Mouse (Mus musculus): ENCODE data around the gene Osbpl7. TPM values are rescaled to one million over a fixed set of nuclear protein-coding genes. Genes with fewer than 3 reads are reported as not detected.

Gene Osbpl7
- 1 to 10 TPM; 2.7 to 3.3 TPM for total RNA-seq (2021)
- long read RNA-seq, experiment 1: 0 reads
- long read RNA-seq, experiment 2, partial matches to known transcripts: 1 of 4 reads
- long read RNA-seq, experiment 2, other reads (novel, unspliced or antisense): 0 of 4 reads

GRCm38 (mm10) chr11:97050216-97050943 lies at the start of gene Osbpl7:
Gene Osbpl7, plus strand, starts transcription at chr11:97050628.
- intact Hi-C loops (cut with DNase I; ENCODE audit: low total_unique reads): no loop called here
- peak; percentile 75 for DNase-seq

GRCm38 (mm10) chr11:97003170-97003569 lies 47.3 kb upstream of the Osbpl7 start:
- no peak for DNase-seq
- intact Hi-C loops (cut with DNase I; ENCODE audit: low total_unique reads): no loop called here

DNA sequence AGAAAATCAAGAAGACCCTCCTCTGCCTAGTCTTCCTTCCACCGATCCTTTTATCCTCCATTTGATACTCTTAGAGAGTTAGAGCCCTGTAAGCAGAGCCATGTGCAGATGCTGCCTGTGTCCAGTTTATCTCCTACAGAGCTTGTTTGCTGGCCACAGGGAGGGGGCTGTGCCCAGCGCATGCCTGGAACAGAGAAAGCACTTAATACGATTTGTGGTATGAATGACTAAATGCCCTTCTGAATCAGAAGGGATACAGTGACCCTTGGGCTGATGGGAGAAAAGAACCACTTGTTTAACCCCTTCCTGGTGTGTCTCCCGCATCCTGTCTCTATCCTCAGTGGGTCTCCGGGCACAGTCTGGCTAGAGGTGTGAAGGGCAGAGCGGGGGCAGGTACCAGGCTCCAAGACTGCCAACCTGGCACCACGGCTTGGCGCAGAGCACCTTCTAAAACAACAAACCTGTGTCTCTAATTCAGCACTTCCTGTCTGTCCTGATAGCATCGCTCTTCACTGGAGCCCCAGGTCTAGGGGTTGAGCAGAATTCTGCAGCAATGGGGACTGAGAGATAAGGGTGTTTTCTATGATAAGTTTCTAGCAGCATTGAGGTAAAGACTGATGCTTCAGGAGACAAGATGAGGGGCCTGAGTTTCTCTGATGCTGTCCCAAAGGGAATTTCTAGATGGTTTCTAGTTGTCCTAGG lies 43.2 kb upstream of the Osbpl7 start:
- no peak for DNase-seq
- intact Hi-C loops (cut with DNase I; ENCODE audit: low total_unique reads): no loop called here

GRCm38 (mm10) chr11:97009198-97009790 lies 41.1 kb upstream of the Osbpl7 start:
- DNase-seq: no peak
- intact Hi-C loops (cut with DNase I; ENCODE audit: low total_unique reads): no loop called here

DNA sequence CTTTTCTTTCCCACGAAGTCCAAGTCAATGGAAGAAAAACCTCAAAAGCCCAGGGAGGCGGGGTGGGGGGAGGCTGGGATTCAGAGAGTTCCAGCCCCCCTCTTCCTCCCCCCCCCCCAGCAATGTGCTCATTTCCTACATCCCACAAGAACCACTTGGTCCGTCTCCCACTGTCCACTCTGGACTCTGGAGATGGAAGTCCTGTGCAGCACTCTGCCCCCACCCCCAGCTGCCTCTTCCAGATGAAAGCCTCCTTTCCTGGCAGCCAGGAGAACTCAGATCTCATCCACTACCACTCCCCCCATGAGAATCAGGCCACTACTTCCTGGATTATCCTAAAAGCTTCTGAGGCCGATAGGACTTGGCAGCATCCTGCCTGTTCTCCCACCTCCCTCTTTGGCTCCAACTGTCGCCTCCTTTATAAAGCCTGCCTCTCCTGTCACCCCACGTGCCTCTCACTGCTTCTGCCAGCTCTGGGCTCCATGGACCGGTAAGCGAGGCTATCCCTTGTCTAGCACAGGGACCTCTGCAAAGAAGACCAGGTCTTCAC lies 37.2 kb upstream of the Osbpl7 start, which contains the start of gene Sp6:
Sp6 (plus strand) TSS at position 274 of the 550 bp plus-strand sequence.
- no peak for DNase-seq
- intact Hi-C loops (cut with DNase I; ENCODE audit: low total_unique reads): no loop called here

- DNase-seq: no peak
- intact Hi-C loops (cut with DNase I; ENCODE audit: low total_unique reads): no loop called here
Observed at GRCm38 (mm10) chr11:97017696-97018582, 32.5 kb upstream of the Osbpl7 start.

GRCm38 (mm10) chr11:97018583-97019344 lies 31.7 kb upstream of the Osbpl7 start:
- intact Hi-C loops (cut with DNase I; ENCODE audit: low total_unique reads): no loop called here
- DNase-seq: no peak

DNA sequence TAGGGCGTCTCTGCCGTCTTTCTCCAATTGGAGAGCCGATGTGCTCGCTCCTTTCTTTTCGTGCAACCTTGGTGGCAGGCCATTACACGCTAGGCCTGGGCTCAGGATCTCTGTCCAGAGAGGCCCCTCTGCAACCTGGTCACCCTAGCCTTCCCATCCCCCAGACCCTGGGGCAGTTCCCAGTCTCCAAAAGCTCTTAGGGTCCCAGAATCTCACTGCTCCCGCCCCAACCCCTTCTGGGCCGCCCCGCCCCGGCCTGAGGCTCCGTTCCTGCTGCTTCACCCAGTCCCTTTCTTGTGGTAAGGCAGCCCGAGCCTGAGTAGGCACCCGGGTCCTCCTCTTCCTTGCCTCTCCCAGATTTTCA lies 31.1 kb upstream of the Osbpl7 start:
- DNase-seq: no peak
- intact Hi-C loops (cut with DNase I; ENCODE audit: low total_unique reads): no loop called here

GRCm38 (mm10) chr11:97021121-97021765 lies 29.2 kb upstream of the Osbpl7 start:
- no peak for DNase-seq
- intact Hi-C loops (cut with DNase I; ENCODE audit: low total_unique reads): no loop called here

DNA sequence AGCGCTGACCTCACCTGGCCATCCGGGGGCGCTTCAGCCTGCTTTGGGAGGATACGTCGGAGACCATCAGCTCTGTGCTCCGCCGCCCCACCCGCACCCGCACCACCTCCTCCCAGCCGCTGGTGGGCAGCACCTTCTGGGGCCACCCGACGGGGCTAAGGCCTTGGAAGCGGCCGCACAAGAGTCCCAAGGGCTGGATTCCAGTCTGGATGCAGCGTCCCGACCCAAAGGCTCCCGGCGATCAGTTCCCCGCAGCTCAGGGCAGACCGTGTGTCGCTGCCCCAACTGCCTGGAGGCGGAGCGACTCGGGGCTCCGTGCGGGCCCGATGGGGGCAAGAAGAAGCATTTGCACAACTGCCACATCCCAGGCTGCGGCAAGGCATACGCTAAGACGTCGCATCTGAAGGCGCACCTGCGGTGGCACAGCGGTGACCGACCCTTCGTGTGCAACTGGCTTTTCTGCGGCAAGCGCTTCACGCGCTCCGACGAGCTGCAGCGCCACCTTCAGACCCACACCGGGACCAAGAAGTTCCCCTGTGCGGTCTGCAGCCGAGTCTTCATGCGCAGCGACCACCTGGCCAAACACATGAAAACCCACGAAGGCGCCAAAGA lies 28.4 kb upstream of the Osbpl7 start:
- intact Hi-C loops (cut with DNase I; ENCODE audit: low total_unique reads): no loop called here
- peak; percentile 83 for DNase-seq

DNA sequence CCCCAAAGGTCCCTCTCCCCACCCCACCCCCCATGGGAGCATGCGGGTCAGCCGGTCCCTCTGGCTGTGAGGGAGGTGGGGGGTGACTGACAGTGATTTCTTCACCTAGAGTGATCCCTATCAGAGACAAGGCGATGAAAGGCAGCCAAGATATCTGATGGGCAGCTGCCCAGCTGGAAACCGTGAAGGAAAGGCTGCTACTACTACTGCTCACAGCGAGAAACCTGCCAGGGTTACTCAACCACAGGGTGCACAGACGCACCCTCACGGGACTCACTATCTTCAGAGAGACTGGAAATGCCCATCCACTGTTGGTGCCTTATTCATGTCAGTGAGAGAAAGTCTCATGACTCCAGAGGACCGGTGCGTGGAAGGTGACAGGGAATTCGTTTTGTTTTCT lies 25.5 kb upstream of the Osbpl7 start:
- intact Hi-C loops (cut with DNase I; ENCODE audit: low total_unique reads): loop anchor here (2.0 to 5.0 kb wide), 2 partner anchors 40 to 113 kb away; no protein-coding TSS in a partner anchor

GRCm38 (mm10) chr11:97025721-97026344 lies 24.6 kb upstream of the Osbpl7 start:
- peak; percentile 86 for DNase-seq
- intact Hi-C loops (cut with DNase I; ENCODE audit: low total_unique reads): loop anchor here (2.0 to 5.0 kb wide), 2 partner anchors 41 to 114 kb away; no protein-coding TSS in a partner anchor

More for the DNA sequence above, 25.5 kb upstream of the Osbpl7 start:
- DNase-seq: no peak

DNA sequence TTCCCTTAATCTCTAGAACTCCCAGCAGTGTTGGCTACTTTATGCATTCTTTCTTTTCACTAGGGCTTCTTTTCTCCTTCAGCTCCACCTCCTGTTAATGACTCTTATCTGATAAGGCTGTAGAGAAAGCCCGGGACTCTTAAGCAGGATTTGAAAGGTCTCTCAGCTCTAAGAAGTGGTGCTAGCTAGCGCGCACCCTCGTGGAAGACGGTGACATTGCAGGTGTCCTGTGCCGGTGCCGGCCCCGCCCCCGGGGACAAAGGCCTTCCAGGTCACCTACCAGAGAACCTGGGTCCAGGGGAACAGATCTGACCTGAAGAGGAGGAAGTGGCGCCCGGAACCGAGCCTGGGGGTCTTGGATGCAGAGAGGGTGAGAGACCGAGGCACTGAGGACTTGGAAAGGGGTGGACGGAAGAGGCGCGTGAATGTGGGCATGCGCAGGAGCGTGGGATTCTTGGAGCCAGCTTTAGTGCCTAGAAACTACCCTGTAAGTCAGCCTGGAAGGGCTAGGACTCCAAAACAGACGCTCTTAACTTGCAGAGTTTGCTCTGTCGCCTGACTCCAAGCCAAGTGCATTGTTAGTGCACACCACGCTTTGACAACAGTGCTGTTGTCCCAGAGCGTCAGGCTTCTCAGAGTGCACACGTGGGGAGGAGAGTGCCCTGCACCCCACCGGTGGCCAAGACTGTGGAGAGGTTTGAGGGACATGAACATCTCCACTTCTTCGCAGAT lies 20.6 kb upstream of the Osbpl7 start, which contains the start of gene Scrn2:
Scrn2 (plus strand) TSS at position 253 of the 732 bp plus-strand sequence.
- peak; percentile 78 for DNase-seq
- intact Hi-C loops (cut with DNase I; ENCODE audit: low total_unique reads): loop anchor here (5.0 kb wide), 1 partner anchor 118 kb away; no protein-coding TSS in a partner anchor

GRCm38 (mm10) chr11:97030426-97030825 lies 20.0 kb upstream of the Osbpl7 start:
- DNase-seq: no peak
- intact Hi-C loops (cut with DNase I; ENCODE audit: low total_unique reads): no loop called here

DNA sequence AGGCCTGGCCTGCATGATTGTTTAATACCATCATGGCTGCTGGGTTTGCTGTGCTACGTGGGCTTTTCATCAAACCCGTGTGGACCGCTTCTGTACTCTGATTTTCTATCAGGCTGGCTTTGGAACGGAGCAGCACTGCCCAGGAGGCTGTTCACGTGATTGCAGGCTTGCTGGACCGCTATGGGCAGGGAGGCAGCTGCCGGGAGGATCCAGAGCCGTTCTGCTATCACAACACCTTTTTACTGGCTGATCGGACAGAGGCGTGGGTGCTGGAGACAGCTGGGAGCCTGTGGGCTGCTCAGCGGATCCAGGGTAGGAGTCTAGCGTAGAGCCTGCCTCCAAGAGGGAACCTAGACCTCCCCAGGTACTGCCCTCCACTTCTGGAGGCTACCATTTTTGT lies 18.5 kb upstream of the Osbpl7 start:
- intact Hi-C loops (cut with DNase I; ENCODE audit: low total_unique reads): no loop called here
- DNase-seq: no peak

DNA sequence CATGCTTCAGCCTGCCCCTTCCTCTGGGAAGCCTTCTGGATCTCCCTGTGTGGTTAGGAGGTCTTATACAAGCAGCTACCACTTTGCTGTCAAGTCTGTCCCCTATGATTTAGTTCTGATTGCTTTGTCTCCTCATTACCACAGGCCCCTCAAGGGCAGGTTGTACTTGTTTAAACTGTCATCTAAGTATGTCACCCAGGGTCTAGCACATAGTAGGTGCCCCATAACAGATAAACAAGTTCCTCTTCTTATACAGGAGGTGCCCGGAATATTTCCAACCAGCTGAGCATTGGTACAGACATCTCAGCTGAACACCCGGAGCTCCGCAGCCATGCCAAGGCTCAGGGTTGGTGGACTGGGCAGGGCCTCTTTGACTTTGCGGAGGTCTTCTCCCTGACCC lies 17.9 kb upstream of the Osbpl7 start:
- intact Hi-C loops (cut with DNase I; ENCODE audit: low total_unique reads): no loop called here
- DNase-seq: no peak

All from gastrocnemius, postnatal 14 days (tissue).